Mouse (Mus musculus) hindbrain, embryonic 15.5 days (tissue): ENCODE data around the gene Crybb2. TPM values are rescaled to one million over a fixed set of nuclear protein-coding genes. Genes with fewer than 3 reads are reported as not detected.
A peak's percentile ranks its signal among the peaks of the same experiment; 100 is the strongest.

Source experiments
- ATAC-seq: fragments of 200-750 bp; cut with Nextera tagmentation; 2 replicates; pipeline ENCODE4 v1.8.0; 2017; ENCODE audit warnings: low read depth, moderate number of reproducible peaks, moderate TSS enrichment; ENCODE audit not compliant: low FRiP score
- H3K27ac ChIP-seq: fragments of 300-500 bp; sonication (generic); replicated peaks from 2 replicates; pipeline ENCODE4 v1.5.1; 2015; ENCODE audit warnings: mild to moderate bottlenecking, inconsistent platforms
- H3K27me3 ChIP-seq: fragments of 300-500 bp; sonication (generic); 2 replicates; pipeline ENCODE4 v1.6.1; 2015; ENCODE audit warnings: control low read depth, inconsistent platforms
- H3K36me3 ChIP-seq: fragments of 300-500 bp; sonication (generic); 2 replicates; pipeline ENCODE4 v1.6.1; 2015; ENCODE audit warnings: control low read depth, inconsistent platforms
- H3K4me1 ChIP-seq: fragments of 300-500 bp; sonication (generic); replicated peaks from 2 replicates; pipeline ENCODE4 v1.6.1; 2015; ENCODE audit warnings: control low read depth, inconsistent platforms
- H3K4me2 ChIP-seq: fragments of 300-500 bp; sonication (generic); 2 replicates; pipeline ENCODE4 v1.6.1; 2015; ENCODE audit warnings: moderate library complexity, mild to moderate bottlenecking, inconsistent platforms
- H3K4me3 ChIP-seq: fragments of 300-500 bp; sonication (generic); 2 replicates; pipeline ENCODE4 v1.5.1; 2015; ENCODE audit warnings: mild to moderate bottlenecking, inconsistent platforms
- H3K9ac ChIP-seq: fragments of 300-500 bp; sonication (generic); 2 replicates; pipeline ENCODE4 v1.6.1; 2015; ENCODE audit warnings: inconsistent platforms
- H3K9me3 ChIP-seq: fragments of 300-500 bp; sonication (generic); 2 replicates; pipeline ENCODE4 v1.6.1; 2016; ENCODE audit warnings: control low read depth, inconsistent platforms
- WGBS: fragments of 180-500 bp; shearing (Covaris S2); methylation state at CpG from one replicate; pipeline ENCODE4 v1.1.7; 2015; 5-methylcytosine and 5-hydroxymethylcytosine counted together
- polyA plus RNA-seq: library from polyadenylated mRNA; unstranded; fragments of >200 nt; fragmentation: Nextera tagmentation; extraction: Ambion mirVana; gene quantifications from 2 replicates; pipeline ENCODE4 v1.2.1, GENCODE M21; 2015

Gene Crybb2
- polyA plus RNA-seq, 1 experiment from 2014 or later: not detected

- Histone ChIP-seq H3K27ac (no peak overlapping the region), H3K4me2 (no peak overlapping the region), H3K4me3 (no peak overlapping the region), H3K36me3 (no peaks in the 10 kb centered on the region), H3K9ac (no peak overlapping the region), H3K27me3 (no peaks in the 10 kb centered on the region), H3K4me1 (peaks cover 25% of the 10 kb centered on the region), H3K9me3 (no peaks in the 10 kb centered on the region)
- no peak for ATAC-seq
- WGBS: 56% methylated on average over 8 of the region's 8 CpGs
These were observed 51.7 kb downstream of the Crybb2 start for GRCm38 (mm10) chr5:113018190-113018589.

GRCm38 (mm10) chr5:113017004-113017403, 52.9 kb downstream of the Crybb2 start:
- Histone ChIP-seq H3K27me3 (no peaks in the 10 kb centered on the region), H3K9me3 (no peaks in the 10 kb centered on the region), H3K27ac (no peak overlapping the region), H3K4me2 (no peak overlapping the region), H3K36me3 (no peaks in the 10 kb centered on the region), H3K4me1 (peaks cover 29% of the 10 kb centered on the region), H3K4me3 (no peak overlapping the region), H3K9ac (no peak overlapping the region)
- ATAC-seq: no peak
- 90% methylated on average over 1 of the region's 1 CpGs for WGBS

GRCm38 (mm10) chr5:113015236-113016061, 54.5 kb downstream of the Crybb2 start, which contains the start of gene Grk3:
Grk3 (minus strand) TSS chr5:113015791.
- Histone ChIP-seq H3K36me3 (no peaks in the 10 kb centered on the region), H3K4me3 (peak within 1 kb of the TSS; percentile 78), H3K4me2 (peak within 1 kb of the TSS; percentile 76), H3K4me1 (peaks cover 35% of the 10 kb centered on the region), H3K27me3 (no peaks in the 10 kb centered on the region), H3K9me3 (no peaks in the 10 kb centered on the region), H3K9ac (peak within 1 kb of the TSS; percentile 72), H3K27ac (peak within 1 kb of the TSS; percentile 75)
- WGBS: 8% methylated on average over 23 of the region's 52 CpGs
- peak; percentile 78 for ATAC-seq

GRCm38 (mm10) chr5:113014808-113015235, 55.1 kb downstream of the Crybb2 start:
- Histone ChIP-seq H3K27ac (peak overlapping the region; percentile 75), H3K9ac (peak overlapping the region; percentile 72), H3K4me2 (peak overlapping the region; percentile 76), H3K4me3 (peak overlapping the region; percentile 78), H3K4me1 (peaks cover 35% of the 10 kb centered on the region), H3K27me3 (no peaks in the 10 kb centered on the region), H3K36me3 (no peaks in the 10 kb centered on the region), H3K9me3 (no peaks in the 10 kb centered on the region)
- ATAC-seq: peak; percentile 62
- WGBS: 3% methylated on average over 13 of the region's 14 CpGs

- Histone ChIP-seq H3K9me3 (no peaks in the 10 kb centered on the region), H3K27ac (peak overlapping the region; percentile 75; the same call in 1 of the 2 replicates), H3K4me2 (peak overlapping the region; percentile 76), H3K4me3 (peak overlapping the region; percentile 78), H3K36me3 (no peaks in the 10 kb centered on the region), H3K27me3 (no peaks in the 10 kb centered on the region), H3K4me1 (peaks cover 35% of the 10 kb centered on the region), H3K9ac (peak overlapping the region; percentile 72)
- no peak for ATAC-seq
- WGBS: 58% methylated on average over 16 of the region's 16 CpGs
These were observed 55.7 kb downstream of the Crybb2 start for GRCm38 (mm10) chr5:113014111-113014807.

GRCm38 (mm10) chr5:113011926-113012325, 58.0 kb downstream of the Crybb2 start:
- Histone ChIP-seq H3K4me3 (no peak overlapping the region), H3K36me3 (no peaks in the 10 kb centered on the region), H3K9ac (no peak overlapping the region), H3K4me2 (0 out of 2 replicates have a peak overlapping the region, but pooled peaks have one; percentile 3), H3K9me3 (no peaks in the 10 kb centered on the region), H3K27me3 (no peaks in the 10 kb centered on the region), H3K4me1 (peaks cover 32% of the 10 kb centered on the region), H3K27ac (no peak overlapping the region)
- 90% methylated on average over 10 of the region's 10 CpGs for WGBS
- ATAC-seq: no peak

- ATAC-seq: no peak
- no peaks in the 10 kb centered on the region for H3K27me3 ChIP-seq
- peaks cover 19% of the 10 kb centered on the region for H3K4me1 ChIP-seq
- H3K27ac ChIP-seq: no peak overlapping the region
- no peaks in the 10 kb centered on the region for H3K9me3 ChIP-seq
- no peak overlapping the region for H3K4me2 ChIP-seq
- no peaks in the 10 kb centered on the region for H3K36me3 ChIP-seq
- no peak overlapping the region for H3K9ac ChIP-seq
- 86% methylated on average over 8 of the region's 8 CpGs for WGBS
- no peak overlapping the region for H3K4me3 ChIP-seq
These were observed 60.6 kb downstream of the Crybb2 start for GRCm38 (mm10) chr5:113009183-113009820.

GRCm38 (mm10) chr5:113008496-113008895, 61.4 kb downstream of the Crybb2 start:
- no peaks in the 10 kb centered on the region for H3K9me3 ChIP-seq
- H3K9ac ChIP-seq: no peak overlapping the region
- H3K27me3 ChIP-seq: no peaks in the 10 kb centered on the region
- no peaks in the 10 kb centered on the region for H3K36me3 ChIP-seq
- no peak overlapping the region for H3K4me3 ChIP-seq
- no peak for ATAC-seq
- no peak overlapping the region for H3K27ac ChIP-seq
- WGBS: 89% methylated on average over 2 of the region's 2 CpGs
- H3K4me1 ChIP-seq: peaks cover 11% of the 10 kb centered on the region
- no peak overlapping the region for H3K4me2 ChIP-seq

Other genes starting within 250 kb of the Crybb2 start
- 1.0 and 1.5 TPM in 2 replicates for gene Myo18b, start 173.8 kb downstream of the Crybb2 start, polyA plus RNA-seq
- gene Grk3, start 54.3 kb downstream of the Crybb2 start, polyA plus RNA-seq: 24.3 and 24.6 TPM in 2 replicates
- gene Crybb3, start 11.5 kb upstream of the Crybb2 start, polyA plus RNA-seq: 1.1 and 1.6 TPM in 2 replicates
- 3.8 and 3.9 TPM in 2 replicates for gene 2900026A02Rik, start 151.1 kb upstream of the Crybb2 start, polyA plus RNA-seq
- gene Tmem211, start 156.8 kb upstream of the Crybb2 start, polyA plus RNA-seq: not detected in 2 replicates
- gene Sgsm1, start 240.7 kb upstream of the Crybb2 start, polyA plus RNA-seq: 20.6 and 21.1 TPM in 2 replicates